Mouse (Mus musculus) G1E (cell line): ENCODE measurements around the gene Endod1.

Experiments
- CTCF ChIP-seq: IDR thresholded peaks from 2 replicates; pipeline ENCODE4 v1.5.1; 2012; ENCODE audit warnings: low read depth, low read length, inconsistent platforms, mixed read lengths
- GATA1 ChIP-seq: IDR thresholded peaks from 2 replicates; pipeline ENCODE4 v1.6.1; 2012; ENCODE audit warnings: borderline replicate concordance, low read length, inconsistent platforms, mixed read lengths
- GATA2 ChIP-seq: IDR thresholded peaks from 2 replicates; pipeline ENCODE4 v1.6.1; 2012; ENCODE audit warnings: low read depth, low read length, inconsistent platforms, borderline replicate concordance

DNA sequence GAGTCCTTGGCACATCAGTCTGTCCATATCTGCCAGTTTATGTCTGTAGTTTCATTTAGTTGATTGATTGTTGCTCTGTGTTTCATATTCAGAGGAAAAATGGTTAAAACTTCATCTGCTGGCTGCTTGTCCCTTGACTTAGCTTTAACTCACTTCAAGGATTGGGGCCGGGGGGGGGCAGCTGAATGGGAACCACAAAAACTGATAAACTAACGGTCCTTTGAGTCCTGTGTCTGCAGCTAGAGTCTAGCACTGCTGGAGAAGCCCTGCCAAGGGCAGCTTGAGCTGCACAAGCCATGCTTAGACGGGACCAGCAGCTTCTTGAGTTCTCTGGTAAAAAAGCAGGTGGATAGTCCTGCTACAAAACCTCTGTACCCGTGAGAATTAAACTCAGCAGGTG lies 26.7 kb upstream of the Endod1 start:
- no peak for TF ChIP-seq CTCF
- TF ChIP-seq GATA1, result no peak
- TF ChIP-seq GATA2, result no peak
